Mouse (Mus musculus) heart, embryonic 10.5 days (tissue): ENCODE measurements at regions not wholly inside any gene's neighbourhood (a gene's known extent, or its start where the extent isn't known, plus 50 kb on each side); places are given as distances from the start of the nearest gene placed in this dataset.
"Not testable (repeated sequence)": the region's sequence is repeated elsewhere in the genome, so short reads cannot be mapped to it uniquely, and the experiment has no call there.

ENCODE experiments used
- DNase-seq: peaks from one replicate; pipeline ENCODE4 v3.0.0-alpha.2; 2017; ENCODE audit warnings: low spot score
- H3K27ac ChIP-seq: fragments of 300-500 bp; sonication (generic); 2 replicates; pipeline ENCODE4 v1.5.1; 2016; ENCODE audit warnings: mild to moderate bottlenecking
- H3K27me3 ChIP-seq: fragments of 300-500 bp; sonication (generic); 2 replicates; pipeline ENCODE4 v1.6.1; 2016; ENCODE audit warnings: mild to moderate bottlenecking; ENCODE audit not compliant: poor library complexity, insufficient read depth, severe bottlenecking
- H3K36me3 ChIP-seq: fragments of 300-500 bp; sonication (generic); 2 replicates; pipeline ENCODE4 v1.6.1; 2016; ENCODE audit warnings: mild to moderate bottlenecking, moderate library complexity
- H3K4me1 ChIP-seq: fragments of 300-500 bp; sonication (generic); 2 replicates; pipeline ENCODE4 v1.6.1; 2016; ENCODE audit warnings: mild to moderate bottlenecking
- H3K4me3 ChIP-seq: fragments of 300-500 bp; sonication (generic); 2 replicates; pipeline ENCODE4 v1.5.1; 2016; ENCODE audit warnings: mild to moderate bottlenecking, moderate library complexity
- H3K9me3 ChIP-seq: fragments of 300-500 bp; sonication (generic); 2 replicates; pipeline ENCODE4 v1.6.1; 2016; ENCODE audit warnings: mild to moderate bottlenecking, moderate library complexity
- WGBS: fragments of 180-500 bp; shearing (Covaris S2); methylation state at CpG from one replicate; pipeline ENCODE4 v1.1.7; 2016; 5-methylcytosine and 5-hydroxymethylcytosine counted together

DNA sequence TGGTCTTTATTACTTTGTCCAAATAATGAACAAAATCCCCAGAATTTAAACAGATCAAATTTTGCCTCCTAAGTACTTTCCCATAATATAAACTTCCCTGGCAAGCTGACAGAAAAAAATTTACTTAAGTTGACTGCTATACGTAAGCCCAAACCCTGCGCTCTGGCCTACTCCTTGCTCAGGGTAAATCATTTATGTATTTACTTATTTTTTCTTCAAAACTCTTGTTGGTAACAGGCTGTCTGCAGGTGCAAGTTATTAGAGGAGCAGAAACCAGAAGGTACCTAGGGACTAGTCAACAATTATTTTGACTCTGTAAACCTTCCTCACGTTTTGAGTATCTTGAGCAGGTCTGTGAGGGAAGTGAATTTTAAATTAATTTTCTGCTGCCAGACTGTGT, 2615.7 kb downstream of the Poteg start:
- Histone ChIP-seq H3K4me1 (no peaks in the 10 kb centered on the region), H3K27me3 (no peaks in the 10 kb centered on the region), H3K4me3 (no peak overlapping the region), H3K36me3 (no peaks in the 10 kb centered on the region), H3K27ac (no peak overlapping the region), H3K9me3 (no peaks in the 10 kb centered on the region)
- 80% methylated on average over 3 of the region's 3 CpGs for WGBS
- DNase-seq, result no peak

DNA sequence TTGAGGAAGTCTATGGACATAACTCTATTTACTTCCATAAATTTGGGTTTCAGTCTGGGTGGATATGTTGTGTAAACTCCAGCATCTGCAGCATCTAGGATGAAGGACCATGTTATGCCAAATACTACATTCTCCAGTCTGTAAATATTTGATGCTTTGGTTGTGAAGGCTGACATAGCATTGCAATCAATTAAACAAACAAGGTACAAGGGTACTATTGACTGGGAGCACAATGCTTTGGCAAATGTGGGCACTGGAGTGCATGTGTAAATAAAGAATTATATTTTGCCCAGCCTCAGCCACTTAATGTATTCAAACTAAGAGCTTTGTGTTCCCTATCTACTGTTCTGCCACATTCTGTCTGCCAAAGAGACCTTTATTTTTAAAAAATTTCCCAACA, 2630.3 kb downstream of the Poteg start:
- H3K27ac ChIP-seq, result no peak overlapping the region
- no peak for DNase-seq
- no peak overlapping the region for H3K4me3 ChIP-seq
- no peaks in the 10 kb centered on the region for H3K36me3 ChIP-seq
- no peaks in the 10 kb centered on the region for H3K27me3 ChIP-seq
- H3K4me1 ChIP-seq, result no peaks in the 10 kb centered on the region
- no peaks in the 10 kb centered on the region for H3K9me3 ChIP-seq

DNA sequence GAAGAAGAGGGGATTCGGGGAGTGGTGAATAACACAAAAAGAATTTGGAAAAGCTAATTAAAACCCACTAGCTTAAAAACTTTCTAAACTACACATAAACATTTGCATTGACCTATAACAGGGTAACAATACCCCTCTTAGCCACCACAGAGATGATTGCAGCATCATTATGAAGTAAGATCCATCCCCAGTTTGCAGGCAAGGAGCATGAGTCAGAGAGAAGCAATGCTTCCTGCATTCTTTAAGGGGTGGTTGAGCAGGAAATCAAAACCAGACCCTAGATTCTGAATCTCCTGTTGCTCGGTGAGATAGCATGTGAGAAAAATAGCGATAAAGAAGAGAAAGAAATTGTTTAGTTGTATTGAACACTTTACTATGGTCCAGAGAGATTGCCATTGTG, 2680.3 kb downstream of the Poteg start:
- no peak overlapping the region for H3K27ac ChIP-seq
- WGBS, result 52% methylated on average over 3 of the region's 3 CpGs
- no peak for DNase-seq
- no peak overlapping the region for H3K4me3 ChIP-seq
- no peaks in the 10 kb centered on the region for H3K36me3 ChIP-seq
- H3K4me1 ChIP-seq, result no peaks in the 10 kb centered on the region
- no peaks in the 10 kb centered on the region for H3K27me3 ChIP-seq
- no peaks in the 10 kb centered on the region for H3K9me3 ChIP-seq

DNA sequence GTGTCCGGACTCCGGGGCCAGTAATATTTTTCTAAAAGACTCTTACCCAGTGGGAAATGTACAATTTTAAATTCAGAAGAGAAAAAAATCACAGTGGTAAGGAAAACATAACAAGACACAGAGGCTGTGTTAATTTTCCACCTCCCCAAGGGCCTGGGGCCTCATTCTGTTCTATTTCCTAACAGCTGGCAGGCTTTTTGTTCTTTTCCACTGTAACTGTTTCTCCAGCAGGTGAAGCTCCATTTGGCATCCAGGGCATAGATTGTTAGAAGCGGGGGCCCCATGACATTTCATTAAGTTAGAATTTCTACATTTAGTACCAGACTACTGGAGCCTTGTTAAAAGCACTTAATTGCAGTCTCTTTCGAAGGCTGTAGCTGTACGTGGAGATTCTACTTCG, 2687.5 kb downstream of the Poteg start:
- no peaks in the 10 kb centered on the region for H3K36me3 ChIP-seq
- H3K4me3 ChIP-seq, result no peak overlapping the region
- 88% methylated on average over 6 of the region's 6 CpGs for WGBS
- H3K4me1 ChIP-seq, result no peaks in the 10 kb centered on the region
- DNase-seq, result no peak
- H3K9me3 ChIP-seq, result no peaks in the 10 kb centered on the region
- H3K27ac ChIP-seq, result no peak overlapping the region
- H3K27me3 ChIP-seq, result no peaks in the 10 kb centered on the region

DNA sequence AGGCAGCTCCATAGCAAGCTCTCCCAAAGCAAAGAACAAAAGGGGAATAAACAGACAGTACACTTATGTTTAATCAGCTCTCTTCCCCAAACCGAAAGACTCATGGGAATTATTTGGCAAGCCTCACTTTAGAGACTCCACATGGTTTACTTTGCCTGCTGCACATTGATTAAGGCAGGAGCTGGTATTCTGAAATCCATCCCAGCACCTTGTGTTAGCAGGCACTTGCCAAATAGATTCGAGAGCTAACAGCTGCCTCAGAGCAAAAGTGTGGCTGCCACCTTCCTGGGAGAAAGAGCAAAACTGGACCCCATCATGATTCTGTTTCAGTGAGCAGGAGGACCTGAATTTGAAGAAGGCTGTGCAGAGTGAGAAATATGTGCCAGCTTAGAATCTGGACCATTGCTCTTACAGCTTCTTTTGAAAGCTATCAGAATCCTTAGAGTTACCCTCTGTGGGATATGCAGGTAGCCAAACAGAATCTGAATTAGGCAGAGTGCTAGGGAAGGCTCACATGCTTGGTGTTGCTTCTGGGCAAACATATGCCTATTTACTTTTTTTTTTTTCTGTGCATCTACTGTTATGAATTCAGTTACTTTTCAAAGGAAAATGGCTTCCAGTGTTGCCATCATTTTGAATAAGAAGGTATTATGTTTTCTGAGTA, 2703.8 kb downstream of the Poteg start:
- no peaks in the 10 kb centered on the region for H3K9me3 ChIP-seq
- H3K4me1 ChIP-seq, result no peaks in the 10 kb centered on the region
- 67% methylated on average over 2 of the region's 2 CpGs for WGBS

GRCm38 (mm10) chr8:30152921-30153320, 2705.5 kb downstream of the Poteg start:
- no peak for DNase-seq
- no peak overlapping the region for H3K27ac ChIP-seq
- H3K36me3 ChIP-seq, result no peaks in the 10 kb centered on the region
- no peaks in the 10 kb centered on the region for H3K4me1 ChIP-seq
- H3K9me3 ChIP-seq, result no peaks in the 10 kb centered on the region
- H3K4me3 ChIP-seq, result no peak overlapping the region
- WGBS, result 77% methylated on average over 4 of the region's 4 CpGs
- H3K27me3 ChIP-seq, result no peaks in the 10 kb centered on the region

More for the DNA sequence above, 2703.8 kb downstream of the Poteg start:
- Histone ChIP-seq H3K27ac (no peak overlapping the region), H3K36me3 (no peaks in the 10 kb centered on the region), H3K4me3 (no peak overlapping the region), H3K27me3 (no peaks in the 10 kb centered on the region)
- no peak for DNase-seq

DNA sequence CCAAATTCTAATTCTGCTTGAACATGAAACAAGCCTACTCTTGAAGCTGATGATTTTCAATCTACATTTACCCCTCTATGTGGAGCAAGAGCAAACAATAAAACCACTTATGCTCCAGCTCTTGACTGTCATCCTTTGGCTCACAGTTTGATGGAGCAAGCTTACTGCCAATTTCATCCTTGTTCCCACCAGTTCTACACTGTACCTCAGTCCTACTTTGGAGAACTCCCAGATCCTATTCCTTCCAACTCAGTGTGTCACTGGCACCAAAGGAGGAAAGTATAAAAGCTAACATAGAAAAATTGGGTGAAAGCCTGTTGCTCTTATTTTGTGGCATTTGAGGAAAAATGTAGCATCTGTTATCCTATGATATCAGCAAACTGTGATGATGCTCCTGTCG, 2724.4 kb downstream of the Poteg start:
- H3K27ac ChIP-seq, result no peak overlapping the region
- H3K9me3 ChIP-seq, result no peaks in the 10 kb centered on the region
- no peaks in the 10 kb centered on the region for H3K36me3 ChIP-seq
- H3K4me1 ChIP-seq, result no peaks in the 10 kb centered on the region
- H3K27me3 ChIP-seq, result no peaks in the 10 kb centered on the region
- H3K4me3 ChIP-seq, result no peak overlapping the region
- DNase-seq, result no peak
- WGBS, result 85% methylated on average over 1 of the region's 1 CpGs

GRCm38 (mm10) chr8:30202746-30203145, 2755.3 kb downstream of the Poteg start:
- H3K27me3 ChIP-seq, DNase-seq, H3K27ac ChIP-seq, H3K36me3 ChIP-seq, H3K4me3 ChIP-seq, H3K9me3 ChIP-seq, H3K4me1 ChIP-seq: not testable (repeated sequence)

DNA sequence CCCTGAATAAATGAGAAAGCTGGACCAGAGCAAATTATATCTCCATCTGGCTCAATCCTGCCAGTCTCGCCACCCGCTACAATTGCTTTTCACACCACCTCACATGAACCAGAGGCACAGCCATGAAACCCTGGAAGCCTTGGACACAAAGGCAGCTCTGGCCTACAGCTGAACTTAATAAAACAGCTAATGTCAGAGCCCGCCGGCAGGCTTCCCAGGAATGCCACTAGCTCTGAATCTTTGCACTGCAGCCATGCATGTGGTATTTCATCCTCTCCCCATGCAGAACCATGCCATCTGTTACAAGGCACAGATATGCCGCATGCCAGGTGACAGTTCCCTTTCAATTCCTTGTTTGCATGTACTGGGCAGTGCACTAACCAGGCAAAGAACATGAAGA, 2779.9 kb downstream of the Poteg start:
- 78% methylated on average over 5 of the region's 5 CpGs for WGBS
- Histone ChIP-seq H3K27ac (no peak overlapping the region), H3K9me3 (no peaks in the 10 kb centered on the region), H3K4me3 (no peak overlapping the region), H3K36me3 (no peaks in the 10 kb centered on the region), H3K27me3 (no peaks in the 10 kb centered on the region), H3K4me1 (no peaks in the 10 kb centered on the region)
- DNase-seq, result no peak

GRCm38 (mm10) chr8:30233266-30233665, 2785.8 kb downstream of the Poteg start:
- DNase-seq, result no peak
- WGBS, result 80% methylated on average over 1 of the region's 1 CpGs
- Histone ChIP-seq H3K4me3 (no peak overlapping the region), H3K36me3 (no peaks in the 10 kb centered on the region), H3K27me3 (no peaks in the 10 kb centered on the region), H3K4me1 (no peaks in the 10 kb centered on the region), H3K9me3 (no peaks in the 10 kb centered on the region), H3K27ac (no peak overlapping the region)

DNA sequence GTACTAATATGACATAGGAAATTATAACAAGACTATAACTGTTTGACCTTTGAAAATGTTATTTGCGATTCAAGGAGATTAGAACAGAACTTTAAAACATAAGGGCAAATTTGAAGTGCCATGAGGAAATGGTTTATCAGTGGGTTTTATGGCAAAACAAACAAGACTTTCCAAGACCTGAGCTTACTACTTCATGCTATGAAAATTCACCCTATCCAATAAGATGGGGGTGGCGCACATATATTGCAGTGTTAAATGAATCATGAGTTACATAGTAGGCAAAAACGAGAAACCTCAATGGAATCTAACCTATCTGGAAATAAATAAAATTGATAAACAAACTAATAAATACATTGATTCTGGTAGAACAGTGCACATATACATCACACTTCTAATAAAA, 2804.3 kb downstream of the Poteg start:
- Histone ChIP-seq H3K4me1 (no peaks in the 10 kb centered on the region), H3K4me3 (no peak overlapping the region), H3K27ac (no peak overlapping the region), H3K27me3 (no peaks in the 10 kb centered on the region), H3K9me3 (no peaks in the 10 kb centered on the region), H3K36me3 (no peaks in the 10 kb centered on the region)
- WGBS, result 79% methylated on average over 3 of the region's 3 CpGs
- DNase-seq, result no peak

GRCm38 (mm10) chr8:30269949-30270910, 2822.8 kb downstream of the Poteg start:
- no peak overlapping the region for H3K27ac ChIP-seq
- H3K9me3 ChIP-seq, result no peaks in the 10 kb centered on the region
- no peak overlapping the region for H3K4me3 ChIP-seq
- H3K27me3 ChIP-seq, result no peaks in the 10 kb centered on the region
- DNase-seq, result no peak
- H3K36me3 ChIP-seq, result no peaks in the 10 kb centered on the region
- WGBS, result 85% methylated on average over 6 of the region's 6 CpGs
- no peaks in the 10 kb centered on the region for H3K4me1 ChIP-seq

GRCm38 (mm10) chr8:30289169-30289568, 2841.7 kb downstream of the Poteg start:
- 71% methylated on average over 4 of the region's 4 CpGs for WGBS
- no peaks in the 10 kb centered on the region for H3K4me1 ChIP-seq
- no peaks in the 10 kb centered on the region for H3K9me3 ChIP-seq
- H3K27me3 ChIP-seq, result no peaks in the 10 kb centered on the region
- DNase-seq, result no peak
- no peak overlapping the region for H3K27ac ChIP-seq
- H3K36me3 ChIP-seq, result no peaks in the 10 kb centered on the region
- no peak overlapping the region for H3K4me3 ChIP-seq
